ENCODE assay signal across 10 mouse cellular contexts in the genomic region with DNA sequence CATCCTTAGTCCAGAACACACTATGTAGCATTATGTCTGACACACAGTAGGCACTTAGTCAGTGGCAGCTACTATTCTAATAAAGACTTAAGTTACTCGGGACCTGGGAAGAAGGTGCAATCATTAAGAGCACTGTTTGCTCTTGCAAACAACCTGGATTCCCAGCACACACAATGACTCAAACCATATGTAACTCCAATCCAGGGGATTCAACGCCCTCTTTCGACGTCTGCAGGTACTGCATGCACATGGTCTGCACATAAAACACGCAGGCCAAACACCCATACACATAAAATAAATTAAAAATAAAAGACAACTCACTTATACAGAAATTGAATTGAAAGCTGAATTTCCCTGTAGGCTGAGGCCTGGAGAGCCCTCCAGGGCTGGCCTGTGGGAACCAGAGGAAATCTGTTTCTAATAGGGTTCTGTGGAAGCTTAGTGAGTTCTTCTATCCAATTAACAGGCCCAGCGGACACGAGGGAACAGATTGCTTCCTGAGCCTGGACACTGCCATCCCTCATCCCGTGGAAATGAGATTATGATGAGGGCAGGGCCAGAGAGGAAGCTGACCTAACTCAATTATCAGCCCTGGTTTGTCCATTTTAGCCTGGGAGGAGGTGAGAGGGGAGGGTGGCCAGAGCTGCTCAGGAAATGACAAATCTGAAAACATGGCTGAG.
DNase-seq lines count a peak whose midpoint lies in the region; ATAC-seq lines count a peak whose summit lies in the region.
"Had no signal": no experiment of that assay in that cellular context is flagged by ENCODE, and none has a peak within 500 bp of the region (broad histone marks: within the 10 kb centered on the region; RNA-seq: fewer than 3 reads in every experiment).

No protein-coding gene starts in this region.

- peak; percentile 16 to 47 for DNase-seq in kidney, postnatal 25 days
- DNase-seq in kidney, postnatal 4 days, result no peak
- DNase-seq in ZHBTc4 (ENCODE audit: low read depth, low spot score), result peak; percentile 51
- peak; percentile 53 to 72 for DNase-seq in heart, adult 9 months (ENCODE audit: low spot score in 2 of 2)
- DNase-seq in retina, adult 2 months (ENCODE audit: low read depth, low spot score), result peak; percentile 61
- DNase-seq in ovary, postnatal 10 days (ENCODE audit: low spot score), result no peak
- DNase-seq in urinary bladder, postnatal 10 days (ENCODE audit: low spot score), result no peak
- DNase-seq: left cerebral cortex, postnatal 4 days; thymus, postnatal 36 days had no signal

- no peak for ATAC-seq in monocyte, adult 5-6 weeks (replicated peaks; ENCODE audit: insufficient number of reproducible peaks, low FRiP score, low TSS enrichment, poor library complexity, severe bottlenecking)

Comparison
In these comparisons a context has a peak if more than half of its experiments do, and no peak if none do; other contexts are left out.
1. DNase-seq: peak in kidney, postnatal 25 days (2 of 2), ZHBTc4 (single experiment), heart, adult 9 months (2 of 2) and retina, adult 2 months (single experiment); none in kidney, postnatal 4 days (0 of 2), ovary, postnatal 10 days (single experiment) and urinary bladder, postnatal 10 days (single experiment).